Mouse (Mus musculus) lung, adult 2 months (tissue): ENCODE measurements around the gene Man2a1.

Source experiments
- CTCF ChIP-seq: fragments of 200-500 bp; IDR thresholded peaks from 2 replicates; pipeline ENCODE4 v1.5.1; 2011; ENCODE audit warnings: mild to moderate bottlenecking, low read length, control low read depth; ENCODE audit not compliant: insufficient read depth
- POLR2A ChIP-seq: fragments of 200-500 bp; IDR thresholded peaks from 2 replicates; pipeline ENCODE4 v1.6.1; 2011; ENCODE audit warnings: low read depth, mild to moderate bottlenecking, control low read depth, low read length, borderline replicate concordance; ENCODE audit errors: extremely low read depth

DNA sequence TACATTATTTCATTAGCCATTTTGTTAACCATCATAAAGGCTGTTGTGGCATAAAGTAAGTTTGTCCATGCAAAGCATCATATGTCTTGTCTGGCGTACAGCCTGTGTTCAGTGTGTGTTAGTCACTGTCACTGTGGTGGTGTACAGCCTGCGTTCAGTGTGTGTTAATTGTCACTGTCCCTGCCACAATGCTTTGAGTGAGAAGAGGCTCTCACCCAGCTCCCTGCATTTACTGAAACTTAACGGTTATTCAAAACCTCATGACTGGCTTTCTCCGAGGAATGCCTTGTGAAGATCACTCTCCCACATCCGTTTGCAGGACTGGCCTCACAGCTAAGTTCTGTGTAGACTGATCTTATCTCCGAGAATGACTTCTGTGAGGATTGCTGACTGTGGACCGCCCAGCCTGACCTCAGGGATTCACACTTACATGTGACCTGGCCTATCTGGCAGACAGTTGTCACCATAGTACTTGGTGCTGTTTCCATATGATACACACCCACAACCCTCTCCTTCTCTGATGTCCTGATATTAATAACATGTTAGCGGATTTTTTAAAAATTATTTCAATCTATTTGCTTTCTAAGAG, 146.2 kb downstream of the Man2a1 start:
- TF ChIP-seq POLR2A (no peak), CTCF (no peak)
